Mouse (Mus musculus) kidney, postnatal 0 days (tissue): Measurements from ENCODE around the gene Cblc. TPM values are rescaled to one million over a fixed set of nuclear protein-coding genes. Genes with fewer than 3 reads are reported as not detected.

ENCODE experiments used
- ATAC-seq: fragments of 200-750 bp; cut with Nextera tagmentation; replicated peaks from 2 replicates; pipeline ENCODE4 v1.8.0; 2017; ENCODE audit warnings: low read depth, moderate number of reproducible peaks, moderate TSS enrichment, moderate library complexity; ENCODE audit not compliant: low FRiP score
- DNase-seq: peaks from one replicate; pipeline ENCODE4 v3.0.0-alpha.2; 2016; ENCODE audit warnings: low spot score
- H3K27ac ChIP-seq: fragments of 300-500 bp; sonication (generic); 2 replicates; pipeline ENCODE4 v1.5.1; 2014; ENCODE audit warnings: mild to moderate bottlenecking
- H3K27me3 ChIP-seq: fragments of 300-500 bp; sonication (generic); 2 replicates; pipeline ENCODE4 v1.6.1; 2014; ENCODE audit warnings: low read length, mixed read lengths; ENCODE audit not compliant: insufficient read depth
- H3K36me3 ChIP-seq: fragments of 300-500 bp; sonication (generic); 2 replicates; pipeline ENCODE4 v1.6.1; 2014; ENCODE audit warnings: low read length, mixed read lengths; ENCODE audit not compliant: insufficient read depth
- H3K4me1 ChIP-seq: fragments of 300-500 bp; sonication (generic); replicated peaks from 2 replicates; pipeline ENCODE4 v1.6.1; 2014; ENCODE audit warnings: antibody characterized with exemption, low read length, mixed read lengths; ENCODE audit not compliant: insufficient read depth
- H3K4me2 ChIP-seq: fragments of 300-500 bp; sonication (generic); 2 replicates; pipeline ENCODE4 v1.6.1; 2014; ENCODE audit warnings: mild to moderate bottlenecking, low read length, moderate library complexity, mixed read lengths
- H3K4me3 ChIP-seq: fragments of 300-500 bp; sonication (generic); replicated peaks from 2 replicates; pipeline ENCODE4 v1.5.1; 2014; ENCODE audit warnings: low read depth, low read length
- H3K9ac ChIP-seq: fragments of 300-500 bp; sonication (generic); 2 replicates; pipeline ENCODE4 v1.6.1; 2014; ENCODE audit warnings: low read depth, low read length
- H3K9me3 ChIP-seq: fragments of 300-500 bp; sonication (generic); replicated peaks from 2 replicates; pipeline ENCODE4 v1.6.1; 2016; ENCODE audit warnings: low read length, inconsistent platforms, mixed read lengths
- CTCF ChIP-seq: IDR thresholded peaks from 2 replicates; pipeline ENCODE4 v1.5.1; 2016; ENCODE audit warnings: antibody characterized with exemption, low read depth, mild to moderate bottlenecking, moderate library complexity
- WGBS: fragments of 180-500 bp; shearing (Covaris S2); extraction: QIAGEN DNeasy Blood & Tissue Kit; methylation state at CpG from one replicate; pipeline ENCODE4 v1.1.7; 2014; 5-methylcytosine and 5-hydroxymethylcytosine counted together
- polyA plus RNA-seq: library from polyadenylated mRNA; unstranded; fragments of >200 nt; fragmentation: Nextera tagmentation; extraction: Ambion mirVana; gene quantifications from 2 replicates; pipeline ENCODE4 v1.2.1, GENCODE M21; 2015

Gene Cblc
- polyA plus RNA-seq, 1 experiment from 2014 or later: 14.6 TPM

- H3K27me3 ChIP-seq: no peaks in the 10 kb centered on the region; the same call in 1 of the 2 replicates
- H3K4me2 ChIP-seq: peak overlapping the region; percentile 32
- H3K27ac ChIP-seq: peak overlapping the region; percentile 91
- ATAC-seq (peak; percentile 91), DNase-seq (peak; percentile 88)
- no peak overlapping the region for H3K4me3 ChIP-seq
- no peak for TF ChIP-seq CTCF
- H3K4me1 ChIP-seq: peaks cover 20% of the 10 kb centered on the region
- 0 out of 2 replicates have a peak overlapping the region, but pooled peaks have one; percentile 9 for H3K9ac ChIP-seq
- no peaks in the 10 kb centered on the region for H3K36me3 ChIP-seq
- H3K9me3 ChIP-seq: no peaks in the 10 kb centered on the region
- WGBS: 24% methylated on average over 19 of the region's 26 CpGs
Observed at GRCm38 (mm10) chr7:19824182-19824973, 27.8 kb upstream of the Cblc start.

- Histone ChIP-seq H3K4me1 (peaks cover 20% of the 10 kb centered on the region), H3K9ac (no peak overlapping the region), H3K4me2 (peak overlapping the region; percentile 32), H3K36me3 (no peaks in the 10 kb centered on the region), H3K27ac (peak overlapping the region; percentile 91), H3K9me3 (no peaks in the 10 kb centered on the region), H3K4me3 (no peak overlapping the region), H3K27me3 (no peaks in the 10 kb centered on the region; the same call in 1 of the 2 replicates)
- no peak for TF ChIP-seq CTCF
- ATAC-seq (no peak; the same call in 1 of the 2 replicates), DNase-seq (peak; percentile 45)
- 32% methylated on average over 16 of the region's 16 CpGs for WGBS
Observed at GRCm38 (mm10) chr7:19823256-19824181, 26.9 kb upstream of the Cblc start.

GRCm38 (mm10) chr7:19822604-19823058, 26.0 kb upstream of the Cblc start, which contains the start of gene Bcl3:
TSS of gene Bcl3 (minus strand) at chr7:19822770.
- H3K27me3 ChIP-seq: no peaks in the 10 kb centered on the region; the same call in 1 of the 2 replicates
- ATAC-seq (no peak), DNase-seq (peak; percentile 47)
- peak within 1 kb of the TSS; percentile 78 for H3K9ac ChIP-seq
- H3K27ac ChIP-seq: peak within 1 kb of the TSS; percentile 91
- H3K9me3 ChIP-seq: no peaks in the 10 kb centered on the region
- peak within 1 kb of the TSS; percentile 56 for H3K4me3 ChIP-seq
- H3K4me2 ChIP-seq: peak within 1 kb of the TSS; percentile 90
- H3K36me3 ChIP-seq: no peaks in the 10 kb centered on the region
- H3K4me1 ChIP-seq: peaks cover 21% of the 10 kb centered on the region
- WGBS: 2% methylated on average over 32 of the region's 42 CpGs
- TF ChIP-seq CTCF: no peak

- TF ChIP-seq CTCF: no peak
- Histone ChIP-seq H3K27me3 (no peaks in the 10 kb centered on the region; the same call in 1 of the 2 replicates), H3K4me3 (peak overlapping the region; percentile 56), H3K9ac (peak overlapping the region; percentile 78), H3K27ac (no peak overlapping the region), H3K36me3 (no peaks in the 10 kb centered on the region), H3K4me2 (peak overlapping the region; percentile 90), H3K9me3 (no peaks in the 10 kb centered on the region), H3K4me1 (peaks cover 25% of the 10 kb centered on the region)
- ATAC-seq (no peak), DNase-seq (no peak)
- whole genome bisulfite sequencing: 7% methylated on average over 20 of the region's 20 CpGs
Observed at GRCm38 (mm10) chr7:19822193-19822592, 25.6 kb upstream of the Cblc start.

GRCm38 (mm10) chr7:19821633-19822032, 25.0 kb upstream of the Cblc start:
- H3K4me3 ChIP-seq: no peak overlapping the region
- H3K9me3 ChIP-seq: no peaks in the 10 kb centered on the region
- 76% methylated on average over 7 of the region's 7 CpGs for WGBS
- H3K9ac ChIP-seq: no peak overlapping the region
- H3K36me3 ChIP-seq: no peaks in the 10 kb centered on the region
- peak overlapping the region; percentile 90; the same call in 1 of the 2 replicates for H3K4me2 ChIP-seq
- no peak for TF ChIP-seq CTCF
- H3K4me1 ChIP-seq: peaks cover 31% of the 10 kb centered on the region
- DNase-seq (no peak), ATAC-seq (no peak)
- no peaks in the 10 kb centered on the region; the same call in 1 of the 2 replicates for H3K27me3 ChIP-seq
- H3K27ac ChIP-seq: no peak overlapping the region
